Mouse (Mus musculus): ENCODE results near the gene Dntt.

Gene Dntt

GRCm38 (mm10) chr19:41053530-41053929 lies 24.5 kb downstream of the Dntt start:
- no peak for DNase-seq (ENCODE audit: low spot score in 2 of 2)

GRCm38 (mm10) chr19:41054702-41055101 lies 25.6 kb downstream of the Dntt start:
- no peak for DNase-seq (ENCODE audit: low spot score in 2 of 2)

DNA sequence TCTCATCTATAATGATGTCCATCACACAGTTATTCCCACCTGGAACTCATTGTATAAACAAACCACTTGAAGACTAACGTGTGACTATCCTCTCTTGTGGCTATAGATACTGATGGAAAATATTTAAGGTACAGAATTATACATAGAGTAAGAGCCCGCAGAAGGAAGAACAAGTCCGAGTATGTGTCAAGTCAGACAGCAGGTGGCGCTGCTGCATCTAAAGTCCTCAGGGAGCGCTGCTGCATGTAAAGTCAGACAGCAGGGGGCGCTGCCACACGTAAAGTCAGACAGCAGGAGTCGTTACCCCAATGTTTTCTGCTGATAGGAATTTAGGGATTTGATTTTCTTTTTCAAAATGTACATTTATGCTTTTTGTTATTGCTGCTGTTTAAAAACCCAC lies 42.4 kb downstream of the Dntt start:
- peak; percentile 86 to 87 for DNase-seq (ENCODE audit: low spot score in 2 of 2)

DNA sequence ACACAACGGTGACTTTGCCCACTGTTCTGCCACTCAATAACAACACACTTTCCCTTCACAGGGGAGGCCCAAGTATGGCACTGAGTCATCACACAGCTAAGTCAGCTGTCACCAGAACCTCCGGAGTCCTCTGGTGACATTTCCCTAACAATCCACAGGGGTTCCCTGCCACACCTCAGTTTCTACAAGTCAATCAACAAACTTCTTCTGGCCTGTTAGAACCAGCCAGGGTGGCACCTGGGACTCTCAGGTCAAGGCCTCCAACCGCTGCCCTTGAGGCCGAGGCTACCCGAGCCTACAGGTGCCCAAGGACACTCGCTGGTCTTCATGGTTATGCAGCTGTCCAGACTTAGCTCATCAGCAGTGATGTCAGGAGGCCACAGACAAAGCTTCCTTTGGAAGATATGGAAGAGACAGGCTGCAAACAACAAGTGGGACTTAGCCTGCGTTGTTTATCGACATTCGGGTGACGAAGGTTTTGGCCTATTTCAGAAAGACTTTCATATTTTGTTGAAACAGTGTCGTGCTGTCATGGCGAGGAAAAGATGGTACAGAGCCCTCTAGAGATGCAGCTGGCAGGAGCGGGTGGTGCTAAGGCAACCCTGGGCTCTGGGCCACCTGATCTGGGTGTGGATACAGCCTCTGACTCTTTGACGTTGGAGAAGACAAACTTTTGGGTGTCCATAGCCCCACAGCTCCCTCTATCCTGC lies 44.8 kb downstream of the Dntt start:
- no peak for DNase-seq (ENCODE audit: low spot score in 2 of 2)

DNA sequence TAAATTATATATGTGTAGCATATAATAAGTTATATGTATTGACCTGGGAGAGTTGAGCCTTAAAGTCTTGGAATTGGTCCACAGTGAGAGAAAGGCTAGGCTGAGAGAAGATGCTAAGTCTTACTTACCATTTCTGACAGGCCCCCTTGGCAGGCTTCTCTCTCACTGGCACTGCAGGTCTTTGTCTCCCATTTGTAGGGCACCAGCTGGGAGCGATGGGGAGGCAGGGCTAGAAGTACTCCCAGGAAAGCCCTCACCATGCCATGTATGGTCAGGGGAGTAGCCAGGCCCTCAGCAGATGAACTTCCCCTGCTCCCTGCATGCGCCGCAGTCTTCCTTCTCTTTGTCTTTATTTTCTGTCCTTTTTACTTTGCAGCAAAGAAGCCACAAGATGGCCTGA lies 47.8 kb downstream of the Dntt start, which contains the start of gene Opalin:
Gene Opalin (minus strand): TSS at position 208 of the 400 bp plus-strand sequence.
- no peak for DNase-seq (ENCODE audit: low spot score in 2 of 2)

DNA sequence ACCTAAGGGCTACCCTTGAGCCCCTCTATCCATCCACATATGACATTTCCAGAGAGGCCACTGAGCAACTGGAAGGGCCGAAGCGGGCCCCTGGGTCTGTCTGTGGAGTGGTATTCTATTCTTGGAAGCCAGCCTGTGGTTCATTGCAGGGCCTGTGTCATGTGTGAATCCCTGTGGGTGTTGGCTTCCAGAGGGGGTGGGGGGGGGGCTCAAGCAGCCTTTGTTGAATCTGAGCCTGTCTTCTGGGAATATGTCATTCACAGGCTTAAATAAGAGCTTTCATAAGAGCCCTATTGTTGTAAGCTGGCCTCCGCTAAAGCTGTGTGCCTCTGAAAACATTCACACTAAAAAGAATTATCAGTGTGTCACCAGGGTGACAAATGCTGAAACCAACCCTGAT lies 52.5 kb downstream of the Dntt start:
- DNase-seq (ENCODE audit: low spot score in 2 of 2) = no peak

- DNase-seq (ENCODE audit: low spot score in 2 of 2) = no peak
Observed at GRCm38 (mm10) chr19:41083646-41084045, 54.6 kb downstream of the Dntt start.

DNA sequence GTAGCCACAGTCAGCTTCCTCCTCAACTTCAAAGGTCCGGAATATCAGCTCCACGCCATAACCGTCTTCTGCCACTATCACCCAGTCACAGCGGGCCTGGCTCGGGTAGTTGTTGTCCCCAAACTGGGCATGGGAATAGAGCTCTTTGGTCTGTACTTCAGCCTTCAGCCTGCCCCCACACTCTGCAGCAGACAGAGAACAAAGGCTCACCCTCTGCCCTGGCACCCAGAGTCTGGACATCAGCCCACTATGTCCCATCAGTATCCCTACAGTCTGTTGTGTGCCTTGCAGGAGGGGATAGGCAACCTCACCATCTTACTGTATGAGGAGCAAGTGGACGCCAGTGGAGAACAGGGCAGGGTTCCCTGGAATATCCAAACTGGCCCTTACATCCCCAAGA lies 57.2 kb downstream of the Dntt start:
- no peak for DNase-seq (ENCODE audit: low spot score in 2 of 2)

DNA sequence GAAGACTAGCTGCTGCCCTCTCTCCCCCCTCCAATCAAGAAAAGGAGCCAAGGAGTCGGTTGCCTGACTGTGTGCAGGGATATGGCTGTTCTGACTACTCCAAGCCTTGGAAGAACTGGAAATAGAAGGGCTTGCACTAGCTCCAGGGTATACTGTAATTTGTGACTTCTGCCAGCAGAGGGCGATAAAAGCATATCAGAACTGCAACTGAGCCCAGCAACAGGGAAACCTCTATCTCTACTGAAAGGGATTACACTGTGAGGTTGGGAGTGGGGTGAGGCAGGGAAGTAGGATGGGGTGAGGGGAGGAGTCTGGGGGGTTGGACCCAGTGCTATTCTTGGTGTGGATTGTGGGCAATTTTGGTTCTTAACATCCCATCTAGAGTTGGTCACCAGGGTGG lies 57.6 kb downstream of the Dntt start:
- peak; percentile 51 to 82 for DNase-seq (ENCODE audit: low spot score in 2 of 2)

DNA sequence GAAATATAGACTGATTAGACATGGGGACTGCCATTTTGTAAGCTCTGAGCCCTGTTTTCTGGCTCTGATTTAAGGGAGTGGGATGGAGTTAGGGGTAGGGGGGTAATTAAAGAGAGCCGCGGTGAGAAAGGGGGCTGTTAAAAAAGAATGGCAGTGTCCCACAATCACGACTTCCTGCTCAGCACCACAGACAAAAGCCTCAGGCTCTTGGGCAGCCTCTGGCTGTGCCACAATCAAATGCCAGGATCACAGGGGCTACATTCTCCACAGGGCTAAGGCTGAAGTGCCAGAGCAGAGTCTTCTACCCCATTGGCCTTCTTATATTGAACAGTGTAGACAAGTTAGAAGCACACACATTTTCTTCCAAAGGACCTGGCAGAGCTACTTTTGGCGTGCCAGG lies 58.8 kb downstream of the Dntt start:
- DNase-seq (ENCODE audit: low spot score in 2 of 2) = no peak

DNA sequence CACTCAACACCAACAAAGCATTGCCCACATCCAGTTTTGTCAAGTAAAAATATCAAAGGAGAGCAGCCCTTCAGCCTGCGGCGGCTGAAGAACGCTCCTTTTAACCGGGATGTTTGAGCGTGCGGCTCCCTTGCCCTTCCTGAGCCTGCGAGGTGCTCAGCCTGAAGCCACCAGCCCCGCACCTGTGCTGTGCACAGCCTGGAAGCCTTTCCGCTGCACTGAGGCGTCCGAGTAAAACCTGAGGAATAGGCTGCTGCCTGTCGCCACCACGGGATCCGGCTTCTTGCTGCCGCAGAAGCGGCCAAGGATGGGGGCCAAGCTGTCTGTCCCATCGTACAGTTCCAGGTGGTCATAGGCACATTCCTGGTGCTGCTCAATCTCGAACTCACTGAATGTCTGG lies 59.4 kb downstream of the Dntt start:
- DNase-seq (ENCODE audit: low spot score in 2 of 2) = no peak

DNA sequence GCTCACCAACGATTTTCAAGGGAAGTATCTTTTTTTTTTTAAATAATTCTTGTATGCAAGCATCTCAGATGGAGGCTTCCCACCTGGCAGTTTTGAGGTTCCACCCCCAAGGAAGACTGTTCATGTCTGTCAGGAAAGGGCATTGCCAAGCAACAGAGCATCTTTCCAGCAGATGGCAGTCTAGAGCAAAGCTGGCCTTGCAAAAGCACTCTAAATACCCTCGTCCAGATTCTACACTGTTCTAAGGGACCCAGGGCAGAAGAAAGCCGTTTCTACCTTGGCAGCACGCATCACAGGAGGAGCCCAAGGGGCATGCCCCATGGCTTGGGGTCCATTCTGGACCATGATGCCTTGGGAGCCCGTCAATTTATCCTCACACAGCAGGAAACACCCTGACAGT lies 60.8 kb downstream of the Dntt start:
- DNase-seq (ENCODE audit: low spot score in 2 of 2) = peak; percentile 48 to 61

- DNase-seq (ENCODE audit: low spot score in 2 of 2) = no peak
Observed at GRCm38 (mm10) chr19:41091901-41092300, 62.8 kb downstream of the Dntt start.

DNA sequence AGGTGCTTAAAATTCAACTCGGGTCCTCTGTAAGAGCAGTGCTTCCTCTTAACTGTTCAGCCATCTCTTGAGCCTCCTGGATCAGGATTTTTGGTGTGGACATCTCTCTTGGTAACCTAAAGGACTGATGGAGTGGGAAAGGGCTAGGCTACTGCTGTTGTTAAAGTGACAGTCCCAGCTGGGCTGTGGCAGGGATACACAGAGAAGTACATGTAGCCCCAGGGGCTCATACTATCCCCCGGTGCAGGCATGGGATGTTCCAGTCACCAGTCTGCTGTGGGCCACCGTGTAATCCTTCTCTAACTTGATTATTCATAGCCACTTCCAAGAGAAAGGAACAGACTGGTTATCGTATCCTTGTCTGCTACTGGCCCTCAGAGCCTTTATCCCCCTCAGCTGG lies 68.0 kb downstream of the Dntt start:
- DNase-seq (ENCODE audit: low spot score in 2 of 2) = no peak

GRCm38 (mm10) chr19:41100863-41101262 lies 71.8 kb downstream of the Dntt start:
- no peak for DNase-seq (ENCODE audit: low spot score in 2 of 2)

DNA sequence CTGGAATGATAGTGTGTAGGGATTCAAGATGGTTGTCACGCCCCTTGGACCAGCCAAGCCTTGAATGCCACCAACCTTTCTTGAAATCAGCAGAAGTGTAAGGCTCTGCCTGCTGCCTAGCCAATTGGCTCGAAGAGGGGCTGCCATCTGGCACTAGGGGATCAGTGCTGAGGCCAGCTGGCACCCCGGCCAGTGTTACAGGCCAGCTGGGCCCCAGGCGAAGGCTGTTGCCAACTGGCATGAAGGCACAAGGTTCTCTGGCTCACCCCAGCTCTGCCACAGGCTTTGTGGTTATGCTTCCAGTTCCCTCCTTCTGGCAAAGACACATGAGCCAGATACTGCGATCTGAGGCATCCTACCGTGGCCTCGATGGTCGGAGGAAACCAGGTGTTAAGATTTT lies 72.3 kb downstream of the Dntt start:
- DNase-seq (ENCODE audit: low spot score in 2 of 2) = peak in 1 of 2 experiments; percentile 48

- DNase-seq (ENCODE audit: low spot score in 2 of 2) = no peak
Observed at GRCm38 (mm10) chr19:41104922-41105321, 75.8 kb downstream of the Dntt start.

- DNase-seq (ENCODE audit: low spot score in 2 of 2) = no peak
Observed at GRCm38 (mm10) chr19:41107530-41107929, 78.5 kb downstream of the Dntt start.

GRCm38 (mm10) chr19:41108666-41109065 lies 79.6 kb downstream of the Dntt start:
- DNase-seq (ENCODE audit: low spot score in 2 of 2) = no peak

Measured in frontal cortex, postnatal 25 days (tissue).